Mouse (Mus musculus): Measurements from ENCODE around the gene Vmn1r117. TPM values are rescaled to one million over a fixed set of nuclear protein-coding genes. Genes with fewer than 3 reads are reported as not detected.

The Vmn1r117 gene
- not detected for total RNA-seq (2023)

DNA sequence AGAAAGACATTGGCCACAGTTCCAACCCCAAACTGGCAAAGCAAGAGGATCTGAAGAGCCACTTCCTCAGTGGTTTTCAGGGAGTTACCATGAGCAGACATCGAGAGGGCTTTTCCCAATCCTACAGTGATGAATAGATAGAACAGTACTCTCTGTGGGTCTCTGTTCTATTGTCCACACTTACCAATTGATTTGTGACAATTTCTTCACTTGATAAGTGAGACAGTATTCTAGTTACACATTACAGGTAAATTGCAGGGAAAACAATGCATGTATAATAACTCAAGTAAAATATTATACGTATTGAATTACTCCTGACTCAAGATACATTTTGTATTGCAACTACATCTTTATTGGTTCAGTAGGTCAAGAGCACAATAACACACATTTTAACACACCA is at the start of gene Vmn1r117:
Vmn1r117 (minus strand) TSS at position 101 of the 400 bp plus-strand sequence.

GRCm38 (mm10) chr7:20912247-20912646 is 28.3 kb upstream of the Vmn1r117 start, which contains the start of gene Vmn1r118:
Gene Vmn1r118 (minus strand): TSS chr7:20912347.

DNA sequence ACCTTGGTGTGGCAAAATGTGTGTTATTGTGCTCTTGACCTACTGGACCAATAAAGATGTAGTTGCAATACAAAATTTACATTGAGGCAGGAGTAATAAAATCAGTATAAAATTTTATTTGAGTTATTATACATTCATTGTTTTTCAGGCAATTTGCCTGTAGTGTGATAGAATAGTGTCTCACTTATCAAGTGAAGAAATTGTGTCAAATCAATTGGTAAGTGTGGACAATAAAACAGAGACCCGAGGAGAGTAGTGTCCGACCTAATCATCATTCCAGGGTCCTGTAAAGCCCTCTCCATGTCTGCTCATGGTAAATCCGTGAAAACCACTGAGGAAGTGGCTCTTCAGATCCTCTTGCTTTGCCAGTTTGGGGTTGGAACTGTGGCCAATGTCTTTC is 12.0 kb downstream of the Vmn1r117 start, which contains the start of gene Vmn1r116:
Vmn1r116 (plus strand) TSS at position 301 of the 400 bp plus-strand sequence.

DNA sequence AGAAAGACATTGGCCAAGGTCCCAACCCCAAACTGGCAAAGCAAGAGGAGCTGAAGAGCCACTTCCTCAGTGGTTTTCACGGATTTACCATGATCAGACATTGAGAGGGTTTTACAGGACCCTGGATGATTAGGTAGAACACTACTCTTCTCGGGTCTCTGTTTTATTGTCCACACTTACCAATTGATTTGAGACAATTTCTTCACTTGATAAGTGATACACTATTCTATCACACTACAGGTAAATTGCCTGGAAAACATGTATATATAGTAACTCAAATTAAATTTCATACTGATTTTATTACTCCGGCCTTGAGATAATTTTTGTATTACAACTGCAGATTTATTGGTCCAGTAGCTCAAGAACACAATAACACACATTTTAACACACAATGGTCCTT is 39.0 kb downstream of the Vmn1r117 start, which contains the start of gene Vmn1r115:
Vmn1r115 (minus strand) TSS at position 101 of the 400 bp plus-strand sequence.

Other genes starting within 250 kb of the Vmn1r117 start
- gene Vmn1r107, start 215.2 kb downstream of the Vmn1r117 start, total RNA-seq (2023), result not detected
- not detected for gene Vmn1r111, start 180.9 kb downstream of the Vmn1r117 start, total RNA-seq (2023)
- not detected for gene Gm10668, start 153.5 kb downstream of the Vmn1r117 start, total RNA-seq (2023)
- not detected for gene Vmn1r112, start 112.9 kb downstream of the Vmn1r117 start, total RNA-seq (2023)
- gene Vmn1r113, start 96.8 kb downstream of the Vmn1r117 start, total RNA-seq (2023), result not detected
- gene Vmn1r114, start 71.9 kb downstream of the Vmn1r117 start, total RNA-seq (2023), result not detected
- gene Vmn1r115, start 39.1 kb downstream of the Vmn1r117 start, total RNA-seq (2023), result not detected
- not detected for gene Vmn1r116, start 11.9 kb downstream of the Vmn1r117 start, total RNA-seq (2023)
- gene Vmn1r118, start 28.2 kb upstream of the Vmn1r117 start, total RNA-seq (2023), result not detected
- not detected for gene Vmn1r119, start 128.3 kb upstream of the Vmn1r117 start, total RNA-seq (2023)
- gene Vmn1r120, start 169.7 kb upstream of the Vmn1r117 start, total RNA-seq (2023), result not detected
- not detected for gene Vmn1r121, start 214.4 kb upstream of the Vmn1r117 start, total RNA-seq (2023)

Measured in neutrophil, adult 83 days (primary cell).